ENCODE assay signal across 8 mouse cellular contexts in the genomic region with DNA sequence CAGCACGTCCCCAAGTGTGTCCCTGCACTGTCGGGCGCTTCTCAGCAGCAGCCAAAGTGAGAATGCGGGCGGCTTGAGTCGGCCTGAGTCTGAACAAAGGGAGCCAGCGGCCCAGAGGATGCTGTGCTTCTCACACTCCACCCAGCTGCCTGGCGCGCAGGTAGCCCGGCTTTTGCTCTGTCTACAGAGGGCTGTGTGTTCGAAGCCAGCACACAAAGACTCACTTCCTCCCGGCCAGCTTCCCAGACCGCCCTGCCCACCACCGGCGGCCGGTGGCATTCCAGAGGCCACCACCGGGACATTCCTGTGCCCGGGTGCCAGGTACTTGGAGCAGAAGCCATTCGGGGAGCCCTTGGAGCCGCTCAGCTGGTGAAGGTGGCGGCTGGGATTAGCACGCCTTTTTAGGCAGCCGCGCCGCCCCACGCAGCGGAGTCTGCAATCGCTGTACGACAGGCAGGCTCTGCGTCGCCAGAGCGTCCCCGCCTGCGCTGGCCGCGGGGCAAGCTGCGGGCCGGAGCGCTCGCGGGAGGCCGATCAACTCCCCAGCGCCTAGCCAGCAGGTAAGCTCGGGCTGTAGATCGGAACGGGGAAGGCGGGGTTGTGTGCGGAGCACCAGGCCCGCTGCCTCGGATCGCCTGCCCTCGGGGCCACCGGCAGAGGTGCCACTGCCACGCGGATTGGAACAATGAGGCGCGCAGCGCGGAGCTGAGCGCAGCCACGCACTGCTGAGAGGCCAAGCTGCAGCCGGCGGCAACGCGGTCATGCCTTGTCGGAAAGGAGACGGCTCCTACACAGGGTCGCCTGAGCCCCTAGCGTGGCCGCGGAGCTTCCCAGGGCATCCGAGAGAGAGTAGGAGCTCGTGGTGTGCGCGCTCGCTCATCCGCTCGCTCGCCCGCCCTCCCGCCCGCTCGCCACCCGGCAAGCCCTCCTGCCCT. TPM values are rescaled to one million over a fixed set of nuclear protein-coding genes. Genes with fewer than 3 reads are reported as not detected.
A peak's percentile ranks its signal among the peaks of the same experiment; 100 is the strongest.
DNase-seq lines count a peak whose midpoint lies in the region; ATAC-seq lines count a peak whose summit lies in the region.

A gene (plus strand): TSS at position 133 of the 935 bp plus-strand sequence.

- no peak for DNase-seq in heart, adult 18-20 months
- peak; percentile 32 for DNase-seq in adrenal gland, postnatal 25 days
- DNase-seq in forebrain, embryonic 14.5 days (ENCODE audit: low spot score), result peak; percentile 79
- DNase-seq in layer of hippocampus, adult 18-20 months (ENCODE audit: low spot score in 2 of 2), result peak; percentile 66 to 76
- peak; percentile 70 for DNase-seq in right cerebral cortex, postnatal 4 days
- no peak for DNase-seq in MN1 (ENCODE audit: low spot score)

- under 1% methylated on average over 83 of the region's 84 CpGs for WGBS in heart, embryonic 14.5 days
- under 1% methylated on average over 80 of the region's 84 CpGs for WGBS in forebrain, embryonic 14.5 days
- WGBS in liver, embryonic 15.5 days (ENCODE audit: insufficient replicate concordance), result under 1% methylated on average over 84 of the region's 84 CpGs

- H3K27ac ChIP-seq in heart, embryonic 14.5 days (replicated peaks in 1 of 2; ENCODE audit: control insufficient read depth in 1 of 2, insufficient read depth in 1 of 2, low read depth in 2 of 2, low read length in 2 of 2), result no peak within 1 kb of the TSS
- peak within 1 kb of the TSS; percentile 94 for H3K27ac ChIP-seq in forebrain, embryonic 14.5 days (ENCODE audit: low read depth, low read length)
- H3K27ac ChIP-seq in liver, embryonic 15.5 days (replicated peaks), result no peak within 1 kb of the TSS

- H3K36me3 ChIP-seq in heart, embryonic 14.5 days (ENCODE audit: control insufficient read depth, insufficient read depth, low read length), result no peaks in the 10 kb centered on the region
- H3K36me3 ChIP-seq in forebrain, embryonic 14.5 days (ENCODE audit: control insufficient read depth, insufficient read depth, low read length), result no peaks in the 10 kb centered on the region
- H3K36me3 ChIP-seq in liver, embryonic 15.5 days (replicated peaks), result no peaks in the 10 kb centered on the region

- H3K9ac ChIP-seq in heart, embryonic 14.5 days (ENCODE audit: low read length), result peak within 1 kb of the TSS; percentile 52
- H3K9ac ChIP-seq in forebrain, embryonic 14.5 days (ENCODE audit: low read length), result peak within 1 kb of the TSS; percentile 94
- no peak within 1 kb of the TSS for H3K9ac ChIP-seq in liver, embryonic 15.5 days

- no peaks in the 10 kb centered on the region for H3K9me3 ChIP-seq in heart, embryonic 14.5 days (ENCODE audit: control insufficient read depth, low read length)
- H3K9me3 ChIP-seq in forebrain, embryonic 14.5 days (replicated peaks; ENCODE audit: control insufficient read depth, low read length), result no peaks in the 10 kb centered on the region
- no peaks in the 10 kb centered on the region for H3K9me3 ChIP-seq in liver, embryonic 15.5 days (replicated peaks)

- peak within 1 kb of the TSS; percentile 93 for H3K4me2 ChIP-seq in heart, embryonic 14.5 days (ENCODE audit: low read length)
- H3K4me2 ChIP-seq in forebrain, embryonic 14.5 days (ENCODE audit: low read length), result peak within 1 kb of the TSS; percentile 68
- H3K4me2 ChIP-seq in liver, embryonic 15.5 days, result peak within 1 kb of the TSS; percentile 42

- H3K4me1 ChIP-seq in heart, embryonic 14.5 days (ENCODE audit: control insufficient read depth in 2 of 2, insufficient read depth in 2 of 2, low read length in 2 of 2), result peaks cover 2 to 10% of the 10 kb centered on the region in 2 experiments; a peak in 2 of 4 replicates
- peaks cover 6% of the 10 kb centered on the region; the same call in 1 of the 2 replicates for H3K4me1 ChIP-seq in forebrain, embryonic 14.5 days (ENCODE audit: control insufficient read depth, insufficient read depth, low read length)
- no peaks in the 10 kb centered on the region for H3K4me1 ChIP-seq in liver, embryonic 15.5 days (replicated peaks)

- peaks cover 48% of the 10 kb centered on the region for H3K27me3 ChIP-seq in heart, embryonic 14.5 days (ENCODE audit: control insufficient read depth, insufficient read depth, low read length)
- no peaks in the 10 kb centered on the region for H3K27me3 ChIP-seq in forebrain, embryonic 14.5 days (replicated peaks; ENCODE audit: control insufficient read depth, insufficient read depth, low read length)
- H3K27me3 ChIP-seq in liver, embryonic 15.5 days, result peaks cover 36% of the 10 kb centered on the region

- H3K4me3 ChIP-seq in heart, embryonic 14.5 days (ENCODE audit: control insufficient read depth in 1 of 2, insufficient read depth in 1 of 2, low read depth in 1 of 2, low read length in 2 of 2), result peak within 1 kb of the TSS; percentile 43 to 49
- H3K4me3 ChIP-seq in forebrain, embryonic 14.5 days (ENCODE audit: low read depth, low read length), result peak within 1 kb of the TSS; percentile 70
- H3K4me3 ChIP-seq in liver, embryonic 15.5 days (replicated peaks), result peak within 1 kb of the TSS; percentile 18

- peak; percentile 31; the same call in 1 of the 2 replicates for ATAC-seq in heart, embryonic 14.5 days (ENCODE audit: insufficient number of reproducible peaks, insufficient read depth, low FRiP score, low read depth)
- ATAC-seq in forebrain, embryonic 14.5 days, result peak; percentile 93
- ATAC-seq in liver, embryonic 15.5 days (ENCODE audit: insufficient read depth), result no peak

RNA-seq across cellular contexts. Expression of the gene that starts here (rescaled TPM):
- 0.16 TPM in 1 of 2 replicates, not detected in the other for polyA plus RNA-seq in heart, embryonic 14.5 days (2014; fragmentation: Nextera tagmentation; extraction: Ambion mirVana)
- total RNA-seq in heart, adult 18-20 months (2021), result not detected
- total RNA-seq in adrenal gland, postnatal 25 days (2021), result 0.33 and 1.3 TPM in 2 replicates
- polyA plus RNA-seq in forebrain, embryonic 14.5 days (2014; fragmentation: Nextera tagmentation; extraction: Ambion mirVana), result 20.7 and 28.4 TPM in 2 replicates
- total RNA-seq in layer of hippocampus, adult 18-20 months (2021), result 10 to 100 TPM; 12.6 to 13.6 TPM
- polyA plus RNA-seq in liver, embryonic 15.5 days (2015; fragmentation: Nextera tagmentation; extraction: Ambion mirVana), result 0.03 TPM in 1 of 2 replicates, not detected in the other

Comparison
In these comparisons a context has a peak if more than half of its experiments do, and no peak if none do; other contexts are left out.
1. RNA of the gene that starts here (polyA plus RNA-seq): 20.7 to 28.4 TPM in forebrain, embryonic 14.5 days; 0.16 TPM in heart, embryonic 14.5 days and 0.03 TPM in liver, embryonic 15.5 days; every median in the first group is over 10 times any median in the second.
2. Peak in ATAC-seq, H3K4me3 ChIP-seq, H3K9ac ChIP-seq and H3K4me2 ChIP-seq in heart, embryonic 14.5 days; RNA of the gene not detected or under 1 TPM.
3. H3K4me2 ChIP-seq: peak in every context shown above with its lines; median percentile 93 in heart, embryonic 14.5 days; 68 in forebrain, embryonic 14.5 days; 42 in liver, embryonic 15.5 days.
4. H3K4me3 ChIP-seq: peak in every context shown above with its lines; median percentile 70 in forebrain, embryonic 14.5 days; 46 in heart, embryonic 14.5 days; 18 in liver, embryonic 15.5 days.
5. DNase-seq: peak in adrenal gland, postnatal 25 days (single experiment), forebrain, embryonic 14.5 days (single experiment), layer of hippocampus, adult 18-20 months (2 of 2) and right cerebral cortex, postnatal 4 days (single experiment); none in heart, adult 18-20 months (0 of 2) and MN1 (single experiment).